Mouse (Mus musculus) hindbrain, embryonic 13.5 days (tissue): ENCODE measurements around the gene Amy2a2. TPM values are rescaled to one million over a fixed set of nuclear protein-coding genes. Genes with fewer than 3 reads are reported as not detected.
"Not testable (repeated sequence)": the region's sequence is repeated elsewhere in the genome, so short reads cannot be mapped to it uniquely, and the experiment has no call there.

ENCODE experiments used
- ATAC-seq: fragments of 200-750 bp; cut with Nextera tagmentation; 2 replicates; pipeline ENCODE4 v1.8.0; 2017; ENCODE audit warnings: moderate TSS enrichment; ENCODE audit not compliant: low FRiP score
- H3K27ac ChIP-seq: fragments of 300-500 bp; sonication (generic); 2 replicates; pipeline ENCODE4 v1.5.1; 2015; ENCODE audit warnings: inconsistent platforms, mild to moderate bottlenecking, moderate library complexity
- H3K27me3 ChIP-seq: fragments of 300-500 bp; sonication (generic); 2 replicates; pipeline ENCODE4 v1.6.1; 2015; ENCODE audit warnings: mild to moderate bottlenecking, inconsistent platforms
- H3K36me3 ChIP-seq: fragments of 300-500 bp; sonication (generic); 2 replicates; pipeline ENCODE4 v1.6.1; 2015; ENCODE audit warnings: mild to moderate bottlenecking, inconsistent platforms
- H3K4me1 ChIP-seq: fragments of 300-500 bp; sonication (generic); replicated peaks from 2 replicates; pipeline ENCODE4 v1.6.1; 2015; ENCODE audit warnings: inconsistent platforms
- H3K4me2 ChIP-seq: fragments of 300-500 bp; sonication (generic); 2 replicates; pipeline ENCODE4 v1.6.1; 2015; ENCODE audit warnings: inconsistent platforms, mild to moderate bottlenecking, moderate library complexity
- H3K4me3 ChIP-seq: fragments of 300-500 bp; sonication (generic); 2 replicates; pipeline ENCODE4 v1.5.1; 2015; ENCODE audit warnings: mild to moderate bottlenecking, inconsistent platforms
- H3K9ac ChIP-seq: fragments of 300-500 bp; sonication (generic); 2 replicates; pipeline ENCODE4 v1.6.1; 2015; ENCODE audit warnings: mild to moderate bottlenecking, inconsistent platforms
- H3K9me3 ChIP-seq: fragments of 300-500 bp; sonication (generic); 2 replicates; pipeline ENCODE4 v1.6.1; 2016; ENCODE audit warnings: inconsistent platforms
- WGBS: fragments of 180-500 bp; shearing (Covaris S2); methylation state at CpG from one replicate; pipeline ENCODE4 v1.1.7; 2015; 5-methylcytosine and 5-hydroxymethylcytosine counted together
- polyA plus RNA-seq: library from polyadenylated mRNA; unstranded; fragments of >200 nt; fragmentation: Nextera tagmentation; extraction: Ambion mirVana; gene quantifications from 2 replicates; pipeline ENCODE4 v1.2.1, GENCODE M21; 2015

The Amy2a2 gene
- 0.31 TPM in 1 of 2 replicates, not detected in the other for polyA plus RNA-seq

GRCm38 (mm10) chr3:113356558-113356957 lies at the start of gene Amy2a2:
Amy2a2 (minus strand) TSS chr3:113356658.
- H3K36me3 ChIP-seq, H3K9ac ChIP-seq, H3K27me3 ChIP-seq, H3K9me3 ChIP-seq, H3K27ac ChIP-seq, ATAC-seq, H3K4me3 ChIP-seq, H3K4me2 ChIP-seq, H3K4me1 ChIP-seq: not testable (repeated sequence)
- no CpG with 5 or more reads among the region's 4 CpGs for WGBS

- not testable (repeated sequence) for H3K4me3 ChIP-seq, H3K9me3 ChIP-seq, H3K36me3 ChIP-seq, H3K27ac ChIP-seq, H3K4me1 ChIP-seq, H3K27me3 ChIP-seq, ATAC-seq, H3K4me2 ChIP-seq, H3K9ac ChIP-seq
Measured at GRCm38 (mm10) chr3:113345484-113345883, 11.0 kb downstream of the Amy2a2 start.

- not testable (repeated sequence) for H3K4me1 ChIP-seq, H3K9me3 ChIP-seq, H3K36me3 ChIP-seq, H3K4me3 ChIP-seq, H3K27ac ChIP-seq, H3K27me3 ChIP-seq, H3K4me2 ChIP-seq, ATAC-seq, H3K9ac ChIP-seq
- WGBS = no CpG with 5 or more reads among the region's 4 CpGs
Measured at GRCm38 (mm10) chr3:113323952-113324351, 32.5 kb downstream of the Amy2a2 start, which contains the start of gene Amy2a3. Amy2a3 (minus strand) TSS chr3:113324052.

DNA sequence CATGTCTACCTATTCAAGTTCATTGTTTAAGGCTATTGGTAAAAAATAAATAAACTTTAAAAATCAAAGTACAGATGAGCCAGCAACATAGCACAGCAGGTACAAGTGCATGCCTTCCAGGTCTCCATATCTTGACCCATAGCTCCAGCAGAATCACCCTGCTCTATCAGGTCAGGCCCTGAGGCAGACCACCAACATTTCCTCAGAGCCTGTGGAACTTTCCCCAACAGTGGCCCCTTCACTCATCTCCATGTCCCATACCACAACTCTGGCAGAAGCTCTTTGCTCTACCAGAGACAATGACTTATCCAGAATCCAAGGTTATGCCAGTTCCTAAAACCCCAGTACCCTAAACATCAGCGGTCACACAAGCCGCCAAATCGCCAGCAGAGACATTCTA lies 43.5 kb downstream of the Amy2a2 start:
- not testable (repeated sequence) for H3K36me3 ChIP-seq, H3K27me3 ChIP-seq, H3K4me2 ChIP-seq, H3K9me3 ChIP-seq, H3K4me3 ChIP-seq, H3K9ac ChIP-seq, H3K4me1 ChIP-seq, H3K27ac ChIP-seq, ATAC-seq
- no CpG with 5 or more reads among the region's 3 CpGs for WGBS

Other genes with a start within 250 kb of the Amy2a2 start
- not detected in 2 replicates for gene Amy2a5, start 97.8 kb downstream of the Amy2a2 start, polyA plus RNA-seq
- 0.31 TPM in 1 of 2 replicates, not detected in the other for gene Amy2a4, start 65.2 kb downstream of the Amy2a2 start, polyA plus RNA-seq
- gene Amy2a3, start 32.6 kb downstream of the Amy2a2 start, polyA plus RNA-seq = 0.31 TPM in 1 of 2 replicates, not detected in the other
- 4.2 TPM in 1 of 2 replicates, not detected in the other for gene Amy2a1, start 175.8 kb upstream of the Amy2a2 start, polyA plus RNA-seq